Mouse (Mus musculus): ENCODE results near the gene Cabp1.

GRCm38 (mm10) chr5:115187188-115188131 is 6.7 kb downstream of the Cabp1 start:
- TF ChIP-seq GATA1 (IDR thresholded peaks at IDR 0.05; ENCODE audit: low read depth, low read length) (peak; percentile 62), CTCF (IDR thresholded peaks at IDR 0.05 in 2 of 3, conservative IDR thresholded peaks at IDR 0.05 in 1 of 3; ENCODE audit: control insufficient read depth in 1 of 3, insufficient read depth in 1 of 3, low read depth in 2 of 3, low read length in 3 of 3, poor library complexity in 1 of 3, severe bottlenecking in 1 of 3) (peak; percentile 80 to 86 (median 83)), POLR2A (IDR thresholded peaks at IDR 0.05; ENCODE audit: control insufficient read depth in 1 of 2, insufficient read depth in 1 of 2, low read depth in 1 of 2, low read length in 2 of 2, poor library complexity in 1 of 2) (peak; percentile 17 to 53; a peak in 1 of 4 replicates), KAT2A (conservative IDR thresholded peaks at IDR 0.05; ENCODE audit: low read depth, low read length) (no peak), MYC (IDR thresholded peaks at IDR 0.05; ENCODE audit: low read depth, low read length) (no peak), EP300 (IDR thresholded peaks at IDR 0.05; ENCODE audit: low read depth in 1 of 2, low read length in 2 of 2) (peak; percentile 53 to 55; a peak in 2 of 4 replicates), ETS1 (IDR thresholded peaks at IDR 0.05; ENCODE audit: low read depth, low read length) (0 out of 2 replicates have a peak, but pooled peaks have one; percentile 9), NELFE (IDR thresholded peaks at IDR 0.05; ENCODE audit: low read depth, low read length) (no peak), SIN3A (IDR thresholded peaks at IDR 0.05; ENCODE audit: low read length) (peak; percentile 14), E2F4 (IDR thresholded peaks at IDR 0.05; ENCODE audit: borderline replicate concordance, low read depth, low read length) (no peak), MAX (IDR thresholded peaks at IDR 0.05; ENCODE audit: low read length) (no peak)

All from MEL (cell line).